Mouse (Mus musculus) left cerebral cortex, adult 18-20 months (tissue): ENCODE data around the gene Arhgef1. TPM values are rescaled to one million over a fixed set of nuclear protein-coding genes. Genes with fewer than 3 reads are reported as not detected.
A peak's percentile ranks its signal among the peaks of the same experiment; 100 is the strongest.
"Not testable (repeated sequence)": the region's sequence is repeated elsewhere in the genome, so short reads cannot be mapped to it uniquely, and the experiment has no call there.

Source experiments
- DNase-seq, 2 experiments: peaks; one replicate each; pipeline ENCODE4 v3.0.0; 2021 to 2022; ENCODE audit warnings: low spot score in 2 of 2, mixed read lengths in 1 of 2
- total RNA-seq, 2 experiments: library from RNA; stranded (reverse); gene quantifications; 2 replicates each; pipeline ENCODE4 v1.2.3; 2021

Arhgef1 gene
- total RNA-seq, 2 experiments from 2014 or later = 57.1 to 74.1 TPM

DNA sequence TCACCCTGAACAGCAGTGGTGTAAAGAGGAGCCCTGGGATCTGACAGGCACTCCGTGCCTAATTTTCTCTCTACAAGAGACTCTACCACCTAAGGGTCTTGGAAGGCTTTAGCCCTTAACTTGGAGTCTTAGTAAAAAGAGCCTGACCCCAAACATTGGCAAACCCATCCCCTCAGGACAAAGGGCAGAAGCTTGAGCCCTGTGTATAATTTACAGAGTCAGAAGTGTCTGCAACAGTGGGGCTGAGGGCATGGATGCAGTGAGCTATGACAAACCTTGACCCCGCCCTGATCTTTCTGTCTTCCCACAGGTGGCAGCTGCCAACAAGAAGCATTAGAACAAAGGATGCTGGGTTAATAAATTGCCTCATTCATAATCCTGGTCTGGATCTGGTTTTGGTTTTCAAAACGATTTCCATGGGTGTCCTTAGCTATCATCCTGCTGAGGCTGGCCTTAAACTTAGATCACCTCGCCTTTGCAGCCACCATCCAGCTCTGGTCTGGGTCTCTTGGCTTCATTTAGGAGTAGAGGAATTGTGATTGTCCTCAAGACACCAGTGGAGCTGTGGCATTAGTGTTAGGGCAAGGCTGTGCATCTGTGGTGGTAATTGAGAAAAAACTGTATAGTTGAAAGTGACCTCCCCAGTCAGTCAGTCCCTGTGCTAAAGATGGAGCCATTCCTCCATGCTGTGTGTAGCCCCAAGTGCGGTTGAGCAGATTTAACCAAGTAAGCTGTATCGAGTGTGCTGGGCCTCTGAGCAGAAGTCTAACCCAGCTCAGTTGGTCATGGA is 13.1 kb upstream of the Arhgef1 start:
- no peak for DNase-seq

DNA sequence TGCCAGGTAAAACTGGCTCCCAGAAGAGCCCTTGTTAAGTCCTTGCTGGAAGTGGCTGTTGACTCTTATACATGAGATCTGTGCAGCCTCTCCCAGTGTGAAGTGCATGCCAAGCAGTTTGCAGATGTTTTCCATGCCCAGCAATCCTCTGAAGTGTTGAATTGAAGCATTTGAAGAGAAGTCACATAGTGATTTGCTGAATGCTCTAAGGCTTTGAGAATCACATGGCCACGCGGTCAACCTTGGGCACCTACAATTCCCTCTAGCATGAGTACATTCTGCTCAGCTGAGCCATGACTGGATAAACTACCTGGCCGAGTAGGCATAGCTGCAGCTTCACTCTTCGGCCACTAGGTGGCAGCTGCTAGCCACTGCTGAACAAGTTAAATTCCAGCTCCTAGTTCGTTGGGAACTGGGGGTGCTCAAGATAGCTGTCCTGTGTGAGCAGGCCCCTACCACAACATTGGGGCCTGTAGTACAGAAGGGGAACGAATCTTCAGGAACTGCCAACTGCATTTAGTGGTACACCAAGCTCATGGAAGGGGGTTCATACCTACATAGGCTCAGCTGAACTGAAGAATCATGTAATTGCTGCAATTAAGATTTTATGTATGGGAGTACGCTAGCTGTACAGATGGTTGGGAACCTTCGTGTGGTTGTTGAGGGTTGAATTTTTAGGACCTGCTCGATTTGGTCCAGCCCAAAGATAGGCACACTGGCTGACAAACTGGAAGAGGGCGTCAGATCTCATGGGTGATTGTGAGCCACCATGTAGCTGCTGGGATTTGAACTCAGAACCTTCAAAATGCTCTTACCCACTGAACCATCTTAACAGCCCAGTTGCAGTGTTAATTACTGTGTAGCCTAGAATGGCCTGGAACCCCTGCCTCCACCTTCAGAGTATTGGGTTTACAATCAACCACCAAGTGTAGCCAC is 12.2 kb upstream of the Arhgef1 start:
- peak; percentile 67 to 77 for DNase-seq

DNA sequence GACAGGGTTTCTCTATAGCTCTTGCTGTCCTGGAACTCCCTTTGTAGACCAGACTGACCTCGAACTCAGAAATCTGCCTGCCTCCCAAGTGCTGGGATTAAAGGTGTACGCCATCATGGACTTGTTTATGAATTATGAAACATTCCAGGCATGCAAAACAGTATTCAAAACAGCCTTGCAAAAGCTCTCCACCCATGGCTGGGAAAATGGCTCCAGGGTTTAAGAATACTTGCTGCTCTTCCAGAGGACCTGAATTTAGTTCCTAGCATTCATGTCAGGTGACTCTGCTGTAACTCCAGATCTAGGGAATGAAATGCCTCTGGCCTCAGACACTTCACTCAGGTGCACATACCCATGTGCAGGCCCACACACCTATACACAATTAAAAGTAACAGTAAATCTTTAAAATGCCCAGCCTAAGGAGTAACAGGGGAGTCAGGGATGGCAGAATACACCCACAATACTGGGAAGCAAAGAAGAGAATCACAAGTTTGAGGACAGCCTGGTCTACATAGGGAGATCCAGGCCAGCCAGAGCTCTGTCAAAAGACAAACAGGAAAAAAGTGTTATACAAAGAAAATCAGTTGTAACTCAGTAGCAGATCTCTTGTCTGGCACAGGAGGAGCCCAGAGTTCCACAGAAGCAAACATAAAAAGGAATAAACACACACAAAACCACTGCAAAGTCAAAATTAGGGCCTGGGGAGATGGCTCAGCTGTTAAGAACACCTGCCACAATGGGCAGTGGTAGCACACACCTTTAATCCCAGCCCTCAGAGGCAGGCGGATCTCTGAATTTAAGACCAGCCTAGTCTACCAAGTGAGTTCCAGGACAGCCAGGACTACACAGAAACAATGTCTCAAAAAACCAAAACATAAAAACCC is 11.2 kb upstream of the Arhgef1 start:
- DNase-seq = no peak

DNA sequence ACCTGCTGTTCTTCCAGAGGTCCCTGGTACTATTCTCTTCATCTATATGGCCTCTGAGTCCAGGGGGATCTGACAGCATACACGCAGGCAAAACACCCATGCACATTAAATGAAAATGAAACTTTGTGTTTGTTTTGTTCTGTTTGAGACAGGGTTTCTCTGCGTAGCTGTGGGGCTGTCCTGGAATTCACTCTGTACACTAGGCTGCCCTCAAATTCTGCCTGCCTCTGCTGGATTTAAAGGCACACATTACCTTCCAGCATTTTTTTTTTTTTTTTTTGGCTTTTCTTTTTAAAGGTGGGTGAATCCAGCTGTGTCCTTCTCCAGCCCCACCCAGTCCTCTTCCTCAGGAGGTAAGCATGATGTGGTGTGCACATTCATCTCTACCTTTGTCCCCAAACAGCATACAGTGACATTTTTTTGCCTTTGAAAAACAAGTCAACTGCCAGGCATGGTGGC is 10.6 kb upstream of the Arhgef1 start:
- no peak for DNase-seq

DNA sequence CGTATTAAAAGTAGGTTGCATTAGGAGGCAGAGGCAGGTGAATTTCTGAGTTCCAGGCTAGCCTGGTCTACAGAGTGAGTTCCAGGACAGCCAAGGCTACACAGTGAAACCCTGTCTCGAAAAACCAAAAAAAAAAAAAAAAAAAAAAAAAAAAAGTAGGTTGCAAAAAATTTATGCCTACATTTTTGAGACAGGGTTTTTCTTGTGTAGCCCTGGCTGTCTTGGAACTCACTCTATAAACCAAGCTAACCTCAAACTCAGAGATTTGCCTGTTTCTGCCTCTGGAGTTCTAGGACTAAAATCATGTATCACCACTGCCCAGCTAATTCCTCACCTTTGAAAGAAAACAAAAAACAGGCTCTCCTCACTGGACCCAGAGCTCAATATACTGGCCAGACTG is 7.0 kb upstream of the Arhgef1 start:
- DNase-seq = not testable (repeated sequence)

DNA sequence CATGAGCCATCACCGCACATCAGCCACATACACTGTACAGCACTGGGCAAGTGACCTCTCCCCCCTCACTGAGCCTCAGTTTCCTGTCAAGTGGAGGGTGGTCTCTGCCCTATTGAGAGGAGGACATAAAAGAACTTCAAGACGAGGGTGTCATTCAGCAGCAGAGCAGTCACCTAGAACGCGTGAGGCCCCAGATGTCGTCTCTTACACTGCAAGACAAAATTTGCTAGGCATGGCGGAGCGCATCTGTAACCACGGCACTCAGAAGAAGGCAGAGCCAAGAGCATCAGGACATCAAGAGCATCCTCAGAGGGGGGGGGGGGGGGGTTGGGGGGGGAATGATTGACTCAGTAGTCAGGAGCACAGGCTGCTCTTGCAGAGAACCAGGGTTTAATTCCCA is 6.4 kb upstream of the Arhgef1 start:
- DNase-seq = no peak

DNA sequence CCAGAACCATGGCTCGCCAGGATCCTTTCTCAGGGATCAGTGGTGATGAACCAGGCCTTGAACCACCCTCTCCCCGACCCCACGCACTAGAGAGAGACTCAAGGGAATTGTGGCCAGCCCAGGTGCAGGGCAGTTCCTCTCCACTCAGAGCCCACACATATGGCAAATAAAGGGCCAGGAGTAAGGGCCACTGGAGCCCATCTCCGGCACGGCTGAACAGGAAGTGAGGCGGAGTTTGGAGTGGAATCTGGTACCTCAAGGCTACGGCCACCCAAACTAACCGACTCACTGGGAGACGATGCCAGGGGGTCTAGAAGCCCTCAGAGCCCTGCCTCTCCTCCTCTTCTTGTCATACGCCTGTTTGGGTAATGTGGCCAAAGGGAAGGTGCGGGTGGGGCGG is 5.5 kb upstream of the Arhgef1 start, which contains the start of gene Cd79a:
Gene Cd79a (plus strand): TSS at position 158 of the 400 bp plus-strand sequence.
- no peak for DNase-seq

DNA sequence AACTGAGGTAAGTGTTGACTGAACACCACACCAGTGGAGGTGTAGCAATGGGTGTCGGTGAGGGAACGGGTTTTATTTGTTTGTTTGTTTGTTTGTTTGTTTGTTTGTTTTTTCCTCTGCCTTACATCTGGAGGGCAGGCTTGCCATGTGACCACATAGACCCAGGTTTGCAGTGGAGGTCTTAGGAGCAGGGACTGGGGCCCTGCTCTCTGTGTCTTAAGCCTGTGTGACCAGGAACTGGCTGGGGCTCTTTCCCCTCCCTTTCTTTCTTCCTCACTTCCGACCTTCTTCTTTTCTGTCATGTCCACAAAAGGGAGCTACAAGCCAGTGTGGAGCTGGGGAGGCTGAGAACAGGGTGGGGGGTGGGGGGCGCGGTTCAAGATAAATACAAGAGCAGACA is 4.8 kb upstream of the Arhgef1 start:
- DNase-seq = no peak

DNA sequence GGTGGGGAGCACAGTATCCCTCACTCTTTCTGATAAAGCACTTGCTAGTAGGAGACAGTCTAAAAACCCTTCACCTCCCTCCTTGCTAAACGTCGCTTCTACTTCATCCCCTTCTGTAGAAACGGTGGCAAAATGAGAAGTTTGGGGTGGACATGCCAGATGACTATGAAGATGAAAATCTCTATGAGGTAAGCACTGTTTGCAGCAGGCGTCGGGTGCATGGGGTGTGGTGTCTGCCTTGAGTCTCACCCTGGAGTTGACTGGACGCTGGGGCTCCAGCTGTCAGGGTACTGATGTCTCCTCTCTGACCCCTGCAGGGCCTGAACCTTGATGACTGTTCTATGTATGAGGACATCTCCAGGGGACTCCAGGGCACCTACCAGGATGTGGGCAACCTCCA is 1.6 kb upstream of the Arhgef1 start:
- no peak for DNase-seq

DNA sequence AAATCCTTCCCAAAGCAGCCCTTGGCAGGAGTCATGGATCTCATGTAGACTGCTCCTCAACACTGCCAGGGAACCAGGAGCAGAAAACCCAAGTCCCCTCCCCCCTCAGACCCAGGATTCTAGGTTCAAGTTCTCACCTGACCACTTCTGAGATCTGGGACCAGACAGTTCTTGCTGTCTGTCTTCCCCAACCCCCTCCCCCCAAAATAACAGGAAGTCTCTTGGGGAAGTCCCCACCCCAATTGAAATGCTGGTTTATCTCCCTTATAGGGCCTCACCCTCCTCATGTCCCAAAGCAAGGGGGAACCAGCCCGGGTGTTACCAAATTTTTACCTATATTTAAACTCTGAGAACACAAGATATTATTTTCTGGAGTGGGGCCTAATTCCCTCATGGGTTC is 870 bp upstream of the Arhgef1 start:
- no peak for DNase-seq

DNA sequence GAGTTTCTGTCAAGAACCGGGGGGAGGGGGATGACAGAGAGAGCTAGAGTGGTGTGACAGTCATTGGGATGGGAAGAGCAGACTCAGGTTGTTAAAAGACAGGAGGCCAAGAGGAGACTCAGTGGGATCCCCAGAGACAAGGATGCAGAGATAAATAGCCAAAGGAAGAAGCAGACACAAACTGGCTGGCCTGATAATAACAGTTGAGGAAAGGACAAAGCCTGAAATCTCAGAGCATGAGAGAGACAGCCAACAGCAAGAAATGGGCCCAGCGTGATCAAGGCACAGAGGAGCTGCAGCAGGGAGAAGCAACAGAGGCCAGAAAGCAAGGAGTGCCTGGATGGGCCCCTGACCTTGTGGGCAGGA is 465 bp upstream of the Arhgef1 start:
- no peak for DNase-seq

DNA sequence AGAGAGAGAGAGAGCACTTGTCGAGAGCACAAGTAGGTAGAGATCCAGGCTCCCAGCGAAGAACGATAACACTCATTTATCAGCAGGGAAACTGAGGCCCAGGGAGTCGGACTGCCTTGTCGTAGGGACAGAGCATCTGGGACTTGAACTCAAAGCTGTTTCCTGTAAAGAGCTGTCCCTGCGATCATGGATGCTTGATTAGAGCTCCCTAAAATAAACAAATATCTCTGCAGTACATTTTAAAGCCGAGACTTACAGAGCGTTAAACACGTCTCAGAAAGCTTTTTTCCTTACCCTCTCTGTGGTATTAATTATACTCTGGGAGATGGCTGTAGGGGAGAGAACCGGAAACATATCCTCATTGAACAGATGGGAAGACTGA is 723 bp downstream of the Arhgef1 start:
- no peak for DNase-seq

DNA sequence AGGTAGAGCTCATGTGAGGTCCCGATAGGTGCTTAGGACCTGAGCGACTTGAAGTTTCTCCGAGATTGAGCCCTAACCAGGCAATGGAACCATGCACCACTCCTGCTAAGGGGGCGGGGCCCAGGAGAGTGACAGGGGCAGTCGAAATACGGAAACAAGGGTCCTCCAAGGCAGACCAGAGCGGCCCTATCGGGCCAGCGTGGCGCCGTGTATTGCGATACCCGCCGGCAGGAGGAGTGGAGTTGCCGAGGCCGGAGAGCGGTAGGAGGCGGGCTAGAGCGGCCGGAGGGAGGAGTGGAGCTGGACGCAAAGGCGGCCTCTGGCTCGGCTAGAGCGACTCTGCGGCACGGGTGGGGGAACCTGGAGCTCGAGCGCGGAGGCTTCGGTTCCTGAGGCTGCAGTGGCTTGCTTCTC is 1.4 kb downstream of the Arhgef1 start:
- peak; percentile 94 to 98 for DNase-seq

DNA sequence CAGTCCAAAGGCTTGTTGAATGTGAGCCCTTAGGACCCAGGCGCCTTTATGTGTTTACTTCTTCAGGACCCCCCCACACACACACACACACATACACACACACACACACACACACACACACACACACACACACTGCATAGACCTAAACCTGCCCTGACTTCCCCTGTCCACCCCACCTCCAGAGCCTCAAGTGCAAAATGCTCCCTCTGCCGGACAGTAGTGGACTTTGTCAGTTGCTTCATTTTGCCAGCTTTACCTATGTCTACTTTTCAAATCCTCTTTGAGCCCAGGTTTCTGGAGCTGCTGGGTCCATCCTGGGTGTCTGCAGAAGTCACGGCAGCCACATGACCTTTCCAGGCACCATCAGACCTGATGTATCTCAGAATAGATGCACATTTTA is 2.2 kb downstream of the Arhgef1 start:
- DNase-seq = peak; percentile 50

DNA sequence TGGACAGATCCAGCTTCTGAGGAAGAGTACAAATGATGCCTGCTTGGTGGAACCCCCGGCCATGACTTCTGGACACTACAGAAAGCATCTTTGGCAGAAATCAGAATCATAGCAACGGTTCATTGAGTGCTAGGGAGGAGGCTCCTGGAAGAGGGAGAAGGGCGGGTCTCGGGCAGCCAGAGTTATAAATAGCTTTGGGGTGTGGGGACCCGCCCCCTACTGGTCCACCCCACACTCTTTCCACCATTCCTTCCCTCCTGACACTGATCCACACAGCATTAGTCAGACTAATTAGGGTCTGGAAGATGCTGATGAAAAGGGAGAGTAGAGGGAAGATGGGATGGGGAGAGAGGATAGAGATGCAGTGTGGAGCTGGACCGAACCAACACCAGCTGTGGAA is 3.8 kb downstream of the Arhgef1 start:
- DNase-seq = no peak

DNA sequence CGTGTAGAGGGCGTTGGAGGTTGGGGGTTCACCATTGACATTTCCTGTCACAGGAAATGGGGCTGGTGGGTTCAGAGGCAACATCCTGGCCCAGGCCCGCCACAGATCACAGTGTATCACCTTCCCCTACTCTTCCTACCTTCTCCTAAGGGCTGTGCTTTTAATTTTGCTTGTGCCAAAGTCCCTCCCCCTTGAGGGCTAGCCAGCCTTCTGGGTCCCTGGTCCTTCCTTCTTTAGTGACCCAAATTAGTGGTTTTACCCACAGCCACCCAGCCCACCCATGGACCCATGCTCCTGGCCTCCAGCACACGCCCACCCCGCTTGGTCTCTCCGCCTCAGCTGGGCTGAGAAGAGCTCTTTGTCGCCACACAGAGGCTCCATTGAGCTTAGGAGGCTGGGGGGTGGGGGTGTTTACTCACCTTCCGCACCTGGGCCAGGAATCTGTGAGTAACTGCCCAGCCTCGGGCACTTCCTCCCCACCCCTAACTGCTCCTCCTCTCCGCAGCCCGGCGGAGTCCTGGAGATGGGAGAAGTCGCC is 4.6 kb downstream of the Arhgef1 start:
- DNase-seq = no peak

DNA sequence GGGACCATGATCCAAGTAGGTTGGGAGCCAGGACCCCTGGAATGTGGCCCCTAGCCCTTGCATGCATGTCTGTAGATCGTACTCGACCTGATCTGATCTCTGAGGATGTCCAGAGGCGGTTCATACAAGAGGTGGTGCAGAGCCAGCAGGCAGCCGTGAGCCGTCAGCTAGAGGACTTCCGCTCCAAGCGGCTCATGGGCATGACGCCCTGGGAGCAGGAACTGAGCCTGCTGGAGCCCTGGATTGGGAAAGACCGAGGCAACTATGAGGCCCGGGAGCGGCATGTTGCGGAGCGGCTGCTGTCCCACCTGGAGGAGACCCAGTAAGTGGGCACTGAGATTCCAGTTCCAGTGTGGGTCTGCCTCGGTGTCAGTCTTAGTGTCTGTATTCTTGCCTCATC is 9.8 kb downstream of the Arhgef1 start:
- no peak for DNase-seq

DNA sequence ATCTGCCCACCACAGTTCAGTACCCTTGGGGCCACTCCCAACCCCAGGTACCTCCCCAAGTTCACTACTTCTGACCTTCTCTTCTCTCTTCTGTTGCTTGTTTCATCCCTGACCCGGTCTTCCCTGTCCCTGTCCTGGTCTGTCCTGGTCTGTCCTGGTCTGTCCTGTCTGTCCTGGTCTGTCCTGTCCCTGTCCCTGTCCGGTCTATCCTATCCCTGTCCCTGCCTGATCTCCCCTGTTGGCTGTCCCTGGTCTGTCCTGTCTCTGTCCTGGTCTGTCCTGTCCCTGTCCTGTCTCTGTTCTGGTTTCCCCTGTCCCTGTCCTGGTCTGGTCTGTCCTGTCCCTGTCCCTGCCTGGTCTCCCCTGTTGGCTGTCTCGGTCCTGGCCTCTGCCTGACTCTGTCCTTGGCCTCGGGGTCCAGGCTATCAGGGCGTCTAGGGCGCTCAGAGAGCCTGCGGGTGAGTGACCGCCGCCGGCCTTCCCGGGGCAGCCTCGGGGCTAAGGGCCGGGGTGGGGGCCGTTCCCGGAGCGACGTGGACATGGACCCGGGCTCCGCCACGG is 16.1 kb downstream of the Arhgef1 start:
- no peak for DNase-seq

DNA sequence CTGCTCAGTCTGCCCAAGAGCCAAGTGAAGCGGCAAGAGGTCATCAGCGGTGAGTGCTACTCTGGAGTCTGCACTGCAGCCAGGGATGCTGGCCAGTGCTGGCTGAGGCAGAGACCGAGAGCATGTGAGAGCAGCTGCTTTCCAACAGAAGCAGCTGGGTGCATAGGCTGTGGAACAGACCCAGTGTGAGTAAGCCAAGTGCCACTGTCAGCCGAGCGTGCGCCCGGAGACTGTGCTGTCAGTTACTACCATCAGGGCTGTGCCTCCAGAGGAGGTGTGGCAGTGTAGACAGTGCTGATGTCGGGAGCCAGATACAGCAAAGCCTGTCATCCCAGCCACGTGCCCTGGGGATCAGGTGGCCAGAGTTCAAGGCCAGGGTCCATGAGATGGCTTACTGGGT is 17.0 kb downstream of the Arhgef1 start:
- no peak for DNase-seq

DNA sequence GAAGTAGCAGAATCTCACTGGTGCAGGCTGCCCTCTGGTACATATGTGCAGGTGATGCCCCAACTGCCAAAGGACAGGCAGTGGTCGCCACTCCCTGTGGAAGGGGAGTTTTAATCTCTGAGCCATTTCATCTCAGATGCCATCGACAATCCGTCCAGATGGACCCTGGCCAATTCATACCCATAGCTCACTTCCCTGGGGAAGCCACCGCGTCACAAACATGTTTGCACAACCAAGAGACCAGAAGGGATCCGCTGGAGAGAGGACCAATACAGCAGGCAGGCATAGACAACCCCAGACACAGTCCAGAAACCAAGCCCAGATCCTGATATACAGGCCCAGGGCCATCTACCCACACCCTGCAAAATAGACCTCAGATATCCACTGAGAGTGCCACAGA is 27.8 kb downstream of the Arhgef1 start:
- no peak for DNase-seq

DNA sequence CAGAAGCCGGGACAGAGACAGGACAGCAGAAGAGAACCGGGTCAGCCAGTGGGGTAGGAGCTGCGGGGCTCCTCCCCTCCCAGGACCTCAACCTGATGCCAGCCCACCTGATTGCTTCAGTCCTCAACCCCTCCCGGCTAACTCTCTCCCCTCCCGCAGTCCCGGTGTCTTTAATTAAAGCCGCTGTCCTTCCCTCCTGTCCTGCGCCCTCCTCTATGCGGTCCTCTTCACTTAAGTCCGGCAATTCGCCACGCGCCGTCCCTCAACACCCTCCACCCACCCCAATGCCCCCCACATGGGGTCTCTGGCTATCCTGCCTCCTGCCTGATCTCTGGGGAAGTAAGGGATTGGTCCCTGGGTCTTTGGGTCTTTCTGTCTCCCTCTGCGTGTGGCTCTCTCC is 28.9 kb downstream of the Arhgef1 start:
- no peak for DNase-seq
